Mouse (Mus musculus): ENCODE results near the gene Btbd9.

The Btbd9 gene

GRCm38 (mm10) chr17:30597786-30598185, 21.5 kb upstream of the Btbd9 start:
- DNase-seq = no peak

DNA sequence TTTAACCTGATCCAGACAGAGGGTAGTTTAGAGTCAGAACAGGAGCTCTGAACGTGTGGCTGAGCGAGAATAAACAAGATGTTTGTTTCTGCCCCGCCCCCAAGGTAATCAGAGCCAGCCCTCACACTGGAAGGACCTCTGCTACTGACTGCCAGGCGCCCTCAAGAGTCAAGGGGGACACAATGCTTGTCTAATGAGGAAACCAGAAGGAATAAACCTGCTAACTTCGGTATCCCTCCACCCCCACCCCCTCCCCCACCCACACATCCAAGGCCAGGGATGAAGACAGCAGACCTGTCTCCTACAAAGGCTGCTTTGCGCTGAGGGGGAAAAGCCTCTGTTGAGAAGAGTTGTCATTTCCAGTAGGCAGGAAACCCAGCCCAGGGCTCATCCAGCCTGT, 18.6 kb upstream of the Btbd9 start:
- no peak for DNase-seq

- no peak for DNase-seq
These were observed 18.1 kb upstream of the Btbd9 start for GRCm38 (mm10) chr17:30594407-30594806.

GRCm38 (mm10) chr17:30590417-30591198, 14.3 kb upstream of the Btbd9 start:
- DNase-seq = peak; percentile 46

DNA sequence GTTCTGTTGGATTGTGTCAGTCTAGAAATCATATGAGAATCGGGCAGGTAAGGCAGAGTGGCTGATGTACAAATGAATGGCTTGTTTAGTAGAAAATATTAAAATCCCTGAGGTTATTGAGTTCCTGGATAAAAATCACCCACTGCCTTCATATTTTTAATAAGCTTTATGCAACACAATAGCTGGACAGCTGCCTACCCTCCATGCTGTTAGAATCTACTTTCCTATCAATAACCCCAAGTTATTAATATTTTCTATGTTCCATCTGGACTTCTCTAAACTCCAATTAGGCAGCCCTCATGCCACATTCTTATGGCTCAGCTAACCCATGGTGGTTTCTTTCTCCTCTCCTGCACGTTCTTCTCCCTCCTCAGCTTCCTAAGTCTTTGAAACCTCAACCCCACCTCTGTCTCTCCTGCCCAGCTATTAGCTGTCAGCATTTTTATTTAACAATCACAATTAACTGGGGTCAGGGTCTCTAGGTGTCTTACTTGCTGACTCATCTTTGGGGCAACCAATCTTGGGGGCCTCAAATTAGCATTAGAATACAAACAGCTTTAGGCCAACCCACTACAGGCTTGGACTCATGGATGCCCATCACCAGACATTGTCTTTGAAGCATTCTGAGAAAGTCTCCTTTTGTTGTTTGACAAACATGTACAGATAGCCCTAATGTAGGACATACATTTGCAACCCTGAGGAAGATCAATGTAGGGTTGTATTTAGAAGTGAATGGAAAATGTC, 7.1 kb upstream of the Btbd9 start:
- no peak for DNase-seq

DNA sequence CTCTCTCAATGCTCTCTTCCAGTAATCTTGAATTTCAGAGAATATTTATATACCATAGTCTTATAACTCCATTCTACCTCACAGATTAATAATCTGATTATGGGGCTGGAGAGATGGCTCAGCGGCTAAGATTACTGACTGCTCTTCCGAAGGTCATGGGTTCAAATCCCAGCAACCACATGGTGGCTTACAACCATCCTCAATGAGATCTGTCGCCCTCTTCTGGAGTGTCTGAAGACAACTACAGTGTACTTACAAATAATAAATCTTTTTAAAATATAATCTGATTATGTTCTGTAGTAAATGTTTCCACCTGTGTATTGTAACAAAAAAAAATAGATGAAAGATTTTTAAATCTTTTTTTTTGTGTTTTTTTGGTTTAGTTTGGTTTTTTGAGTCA, 6.0 kb upstream of the Btbd9 start:
- DNase-seq = no peak

DNA sequence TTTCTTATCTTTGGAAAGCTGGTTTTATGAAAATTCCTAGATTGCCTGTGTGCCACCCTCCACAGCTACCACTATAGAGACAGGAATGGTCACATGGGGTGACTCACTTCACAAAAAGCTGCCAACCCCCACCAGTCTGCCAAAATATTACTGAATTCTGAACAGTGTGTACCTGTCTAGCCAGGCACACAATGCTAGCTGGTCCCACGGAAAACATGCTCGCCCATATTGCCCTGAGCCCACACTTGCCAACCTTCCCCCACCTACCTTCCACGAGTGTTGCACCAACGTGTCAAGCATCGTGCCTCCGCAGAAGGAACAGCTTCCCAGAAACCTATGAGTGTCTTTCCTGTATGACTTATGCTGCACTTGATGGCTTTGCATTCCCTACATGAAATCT, 4.9 kb upstream of the Btbd9 start:
- DNase-seq = no peak

GRCm38 (mm10) chr17:30580781-30581180, 4.5 kb upstream of the Btbd9 start:
- DNase-seq = no peak

DNA sequence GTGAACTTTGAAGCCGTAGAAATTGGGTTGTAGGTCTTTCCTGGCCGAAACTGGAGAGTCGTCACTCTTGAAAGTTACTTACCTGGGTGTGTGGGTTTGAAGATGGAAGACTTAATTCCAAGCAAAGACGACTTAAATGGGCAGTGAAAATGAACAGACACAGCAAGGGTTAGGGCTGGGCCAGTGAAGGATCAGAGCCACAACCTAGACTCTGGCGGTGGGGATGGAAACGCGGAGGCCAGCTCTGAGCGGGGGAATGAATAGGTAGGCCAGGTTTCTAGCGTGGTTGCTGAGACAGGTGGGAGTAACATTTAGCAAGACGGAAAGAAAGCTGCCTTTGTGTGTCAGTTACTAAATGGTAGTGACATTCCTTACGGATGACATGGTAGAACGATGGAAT, 658 bp upstream of the Btbd9 start:
- peak; percentile 29 for DNase-seq

DNA sequence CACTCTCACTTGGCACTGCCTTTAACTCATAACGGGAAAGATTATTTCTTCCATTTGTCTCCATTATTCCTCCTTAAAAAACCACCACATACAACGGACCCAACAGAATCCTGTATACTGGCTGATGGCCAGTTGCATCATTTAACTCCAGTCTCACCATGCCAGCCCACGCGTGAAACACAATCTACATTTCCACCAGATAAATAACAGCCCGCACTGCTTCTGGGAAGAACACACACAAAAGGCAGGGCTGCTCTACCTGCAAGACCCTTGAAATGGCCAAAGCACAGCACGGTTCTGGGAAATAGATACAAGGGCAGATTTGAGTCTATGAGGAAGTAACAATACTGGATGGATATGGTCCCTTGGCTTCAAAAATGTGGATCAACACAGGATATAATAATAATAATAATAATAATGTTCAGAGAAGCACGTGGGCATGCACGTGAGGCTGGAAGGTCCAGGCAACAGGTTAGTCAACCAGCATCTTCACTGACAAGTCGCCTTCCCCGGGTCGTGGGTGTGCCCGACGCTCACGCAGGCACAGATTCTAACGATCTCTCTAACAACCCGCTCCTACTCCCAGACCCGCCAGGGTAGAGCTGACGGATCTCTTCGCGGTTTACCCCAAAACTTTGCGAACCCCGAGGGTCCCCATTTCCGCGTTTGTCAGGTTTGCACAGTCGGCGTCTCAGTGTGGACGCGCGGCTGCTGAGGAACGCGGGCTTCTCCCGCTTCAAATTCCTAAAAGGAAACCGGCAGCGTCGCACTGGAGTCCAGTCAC, 975 bp downstream of the Btbd9 start:
- DNase-seq = peak; percentile 59

DNA sequence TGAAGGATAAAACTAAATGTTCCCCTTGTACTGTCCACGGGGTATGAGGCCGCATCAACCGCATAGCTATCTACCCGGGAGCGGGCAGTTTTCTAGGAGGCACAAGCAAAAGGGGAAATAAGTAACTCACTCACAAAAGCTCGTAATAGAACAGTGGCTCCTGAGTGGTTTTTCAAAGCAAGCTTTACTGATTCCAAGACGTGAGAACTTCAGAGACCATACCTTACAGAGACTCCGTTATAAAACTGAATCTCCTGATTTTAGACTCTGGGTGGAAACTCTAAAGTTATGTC, 1.6 kb downstream of the Btbd9 start:
- DNase-seq = no peak

- DNase-seq = no peak
These were observed 2.1 kb downstream of the Btbd9 start for GRCm38 (mm10) chr17:30573990-30574782.

DNA sequence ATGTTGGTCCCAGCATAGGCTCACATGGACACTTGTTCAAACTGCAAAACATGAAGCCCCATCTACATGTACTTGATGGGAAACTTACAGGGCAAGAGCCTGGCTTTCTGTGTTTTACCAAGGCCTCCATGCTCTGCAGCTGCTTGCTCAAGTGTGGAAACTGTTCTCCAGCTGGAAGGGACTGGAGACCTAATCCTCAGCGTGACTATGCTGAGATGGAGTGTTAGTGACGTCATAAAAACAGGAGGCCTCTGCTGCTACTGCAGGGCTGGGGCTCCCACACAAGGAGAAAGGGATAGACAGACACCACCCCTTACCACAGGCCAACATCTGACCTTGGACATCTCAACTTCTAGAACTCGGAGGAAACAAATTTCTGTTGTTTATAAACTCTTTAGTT, 5.3 kb downstream of the Btbd9 start:
- no peak for DNase-seq

DNA sequence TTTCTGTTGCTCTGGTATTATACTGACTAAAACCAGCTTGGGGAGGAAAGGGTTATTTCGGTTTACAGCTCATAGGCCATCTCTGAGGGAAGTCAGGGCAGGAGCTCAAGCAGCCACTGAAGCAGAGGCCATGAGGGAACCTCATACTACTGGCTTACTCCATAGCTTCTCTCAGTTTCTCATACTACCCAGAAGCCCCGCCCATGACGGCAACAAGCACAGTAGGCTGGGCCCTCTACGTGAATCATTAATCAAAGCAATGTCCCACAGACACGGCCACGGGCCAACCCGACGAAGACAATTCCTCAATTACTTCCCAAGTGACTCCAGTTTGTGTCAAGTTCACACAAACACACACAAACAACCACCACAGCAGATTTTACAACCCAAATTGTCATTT, 6.1 kb downstream of the Btbd9 start:
- DNase-seq = no peak

GRCm38 (mm10) chr17:30568473-30568872, 7.8 kb downstream of the Btbd9 start:
- DNase-seq = no peak

DNA sequence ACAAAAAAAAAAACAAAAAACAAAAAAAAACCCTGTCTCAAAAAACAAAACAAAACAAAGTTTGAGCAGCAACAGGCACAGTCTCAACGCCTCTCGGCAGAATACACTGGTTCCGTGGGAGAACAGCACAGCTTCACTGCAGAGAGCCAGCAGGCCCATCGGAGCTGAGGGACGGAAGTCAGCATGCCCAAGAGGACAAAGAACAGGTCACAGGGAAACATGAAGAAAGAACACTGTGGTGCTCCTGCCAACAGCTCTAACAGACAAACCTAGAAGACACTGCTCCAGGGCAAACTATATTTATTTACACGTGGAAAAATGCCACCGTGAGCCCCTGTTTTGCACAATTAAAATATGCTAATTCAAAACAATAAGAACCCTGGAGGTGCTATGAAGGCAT, 11.3 kb downstream of the Btbd9 start:
- DNase-seq = no peak

- DNase-seq = no peak
These were observed 11.9 kb downstream of the Btbd9 start for GRCm38 (mm10) chr17:30564407-30564806.

DNA sequence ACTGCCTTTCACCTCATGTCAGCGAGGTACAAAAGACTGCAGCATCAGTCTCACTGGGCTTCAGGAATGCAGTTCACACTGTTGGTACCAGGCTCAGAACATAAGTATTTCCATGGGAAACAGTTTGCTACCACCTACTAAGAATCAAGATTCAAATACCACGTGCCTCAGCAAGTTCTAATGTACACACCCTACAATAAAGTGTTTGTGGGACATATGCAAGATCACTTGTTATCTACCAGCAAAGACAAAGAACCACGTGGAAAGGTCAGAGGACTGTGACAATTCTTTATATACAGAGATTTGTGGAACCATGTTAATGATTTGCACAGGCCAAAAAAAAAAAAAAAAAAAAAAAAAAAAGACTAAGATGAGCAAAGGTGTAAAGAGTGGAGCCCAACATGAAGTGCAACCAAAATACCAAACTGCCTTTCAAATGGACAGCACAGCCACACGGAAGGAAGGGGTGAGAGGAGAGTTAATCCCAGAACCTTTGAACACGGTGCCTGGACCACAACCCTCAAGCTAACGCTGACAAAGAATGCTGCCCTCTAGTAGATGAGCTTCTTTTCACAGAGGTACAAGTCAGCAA, 12.7 kb downstream of the Btbd9 start:
- no peak for DNase-seq

GRCm38 (mm10) chr17:30562770-30563169, 13.5 kb downstream of the Btbd9 start:
- peak; percentile 36 for DNase-seq

DNA sequence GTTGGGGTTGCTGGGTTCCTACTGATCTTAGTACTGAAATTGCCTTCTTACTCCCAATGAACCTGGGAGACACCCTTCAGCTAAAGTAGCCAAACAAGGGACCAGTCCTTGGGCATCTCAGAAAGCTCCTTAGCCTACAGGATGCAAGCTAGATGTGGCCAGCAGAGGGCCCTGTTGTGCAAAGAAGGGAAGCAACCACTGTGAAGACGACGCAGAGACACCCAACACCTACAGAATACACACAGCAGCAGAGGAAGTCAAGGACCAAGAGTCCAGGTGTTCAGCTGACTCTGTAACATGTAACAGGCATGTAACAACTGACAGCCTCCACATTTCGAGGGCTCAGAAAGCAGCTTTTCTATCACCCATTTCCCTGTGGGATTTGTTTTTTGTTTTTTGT, 16.8 kb downstream of the Btbd9 start:
- peak; percentile 43 for DNase-seq

DNA sequence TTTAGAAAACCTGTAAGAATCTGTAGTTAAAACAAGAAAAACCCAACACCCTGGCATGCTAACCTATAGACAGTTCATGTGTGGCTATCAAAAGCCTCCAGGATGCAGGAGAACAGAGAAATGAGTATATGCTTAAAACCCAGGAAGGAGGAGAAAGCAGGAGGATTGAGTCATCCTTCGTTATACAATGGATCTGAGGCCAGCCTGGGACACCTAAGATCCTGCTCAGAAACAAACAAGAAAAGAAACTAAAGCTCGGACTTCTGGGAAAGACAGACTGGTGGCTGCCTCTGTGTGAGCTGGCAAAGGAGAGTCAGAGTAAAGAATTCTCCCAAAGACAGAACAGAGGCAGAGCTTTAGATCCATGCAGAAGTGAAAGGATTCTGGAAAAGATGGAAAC, 17.7 kb downstream of the Btbd9 start:
- no peak for DNase-seq

- no peak for DNase-seq
These were observed 19.8 kb downstream of the Btbd9 start for GRCm38 (mm10) chr17:30556512-30556911.

Data from cerebellum, adult 11 months (tissue).